Mouse (Mus musculus): ENCODE results near the gene Dcaf5.

Dcaf5 gene

DNA sequence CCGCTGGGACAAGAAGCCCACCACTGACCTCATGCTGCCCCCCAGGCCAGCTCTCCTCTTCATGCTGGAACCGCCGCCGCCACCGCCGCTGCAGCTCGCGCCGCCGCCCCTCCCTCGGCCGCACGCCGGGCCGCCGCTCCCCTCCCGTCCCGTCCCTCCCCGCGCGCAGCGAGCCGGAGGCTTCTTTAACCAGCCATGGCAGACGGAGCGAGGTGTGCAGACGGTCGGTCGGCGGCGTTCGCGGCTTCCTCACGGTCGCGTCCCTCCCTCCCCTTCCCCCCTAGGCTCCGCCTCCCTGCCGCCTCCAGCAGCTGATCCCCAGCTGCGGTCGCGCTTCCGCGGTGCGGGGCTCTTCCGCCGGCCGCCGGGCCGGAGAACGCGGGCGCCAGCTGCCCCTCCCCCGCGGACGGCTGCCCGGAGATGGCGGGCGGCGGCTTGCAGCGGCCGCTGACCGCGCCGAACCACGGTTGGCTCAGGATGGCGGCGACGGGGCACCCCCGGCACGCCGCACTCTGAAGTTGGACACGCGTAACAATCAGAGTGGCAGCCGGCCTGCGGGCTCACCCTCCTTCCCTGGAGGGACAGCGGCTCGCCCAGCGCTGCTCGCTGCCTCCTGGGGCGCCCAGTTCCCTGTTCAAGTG, at the start of gene Dcaf5:
Dcaf5 (minus strand) TSS at position 266 of the 641 bp plus-strand sequence.
- peak; percentile 82 to 88 for DNase-seq

DNA sequence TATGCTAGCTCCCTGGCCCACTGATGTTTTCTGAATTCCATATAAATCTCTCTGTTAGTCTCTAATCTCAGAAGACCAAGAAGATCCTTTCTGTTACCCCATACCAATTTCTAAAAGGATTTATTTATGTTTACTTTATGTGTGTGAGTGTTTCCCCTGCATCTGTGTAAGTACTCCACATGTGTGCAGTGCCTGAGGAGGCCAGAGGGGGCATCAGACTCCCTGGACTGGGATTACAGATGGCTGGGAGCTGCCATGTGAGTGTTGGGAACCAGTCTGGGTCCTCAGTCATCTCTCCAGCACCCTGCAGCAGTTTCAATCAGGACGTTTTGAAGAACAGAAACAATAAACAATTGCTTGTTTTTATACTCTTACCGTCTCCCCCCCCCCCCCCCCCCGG, 47.0 kb upstream of the Dcaf5 start:
- DNase-seq, result no peak

DNA sequence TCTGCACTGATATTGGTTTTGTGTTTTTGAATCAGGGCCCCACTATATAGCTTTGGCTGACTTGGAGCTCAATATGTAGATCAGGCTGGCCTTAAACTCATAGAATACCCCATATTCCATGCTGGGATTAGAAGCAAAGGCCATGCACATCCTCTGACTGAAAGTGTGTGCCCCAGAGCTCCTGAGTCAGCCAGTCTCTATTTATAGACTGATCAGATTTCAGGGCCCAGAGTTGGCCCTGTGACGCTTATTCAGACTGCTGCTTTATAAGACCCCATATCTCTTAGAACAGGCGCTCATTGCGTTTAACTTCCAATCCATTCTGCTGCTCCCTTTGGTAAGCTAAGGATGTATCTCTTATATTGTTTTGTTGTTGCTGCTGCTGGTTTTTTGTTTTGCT, 43.6 kb upstream of the Dcaf5 start:
- no peak for DNase-seq

DNA sequence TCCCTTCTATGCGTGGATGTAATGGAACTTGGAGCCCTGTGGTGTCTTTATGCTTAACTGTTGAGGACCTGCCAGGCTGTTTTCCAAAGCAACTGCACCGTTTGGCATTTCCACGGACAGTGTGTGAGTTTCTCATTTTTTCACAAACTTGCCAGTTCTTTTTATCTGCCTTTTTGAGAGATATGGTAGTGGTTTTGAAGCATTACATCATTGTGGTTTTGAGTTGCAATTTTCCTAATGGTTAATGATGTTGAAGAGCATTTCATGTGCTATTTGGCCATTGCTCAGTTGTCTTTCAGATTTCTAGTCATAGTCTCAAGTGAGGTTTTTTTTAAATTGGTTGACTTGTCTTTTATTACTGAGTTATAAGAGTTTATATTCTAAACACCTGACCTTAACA, 37.3 kb upstream of the Dcaf5 start:
- no peak for DNase-seq

DNA sequence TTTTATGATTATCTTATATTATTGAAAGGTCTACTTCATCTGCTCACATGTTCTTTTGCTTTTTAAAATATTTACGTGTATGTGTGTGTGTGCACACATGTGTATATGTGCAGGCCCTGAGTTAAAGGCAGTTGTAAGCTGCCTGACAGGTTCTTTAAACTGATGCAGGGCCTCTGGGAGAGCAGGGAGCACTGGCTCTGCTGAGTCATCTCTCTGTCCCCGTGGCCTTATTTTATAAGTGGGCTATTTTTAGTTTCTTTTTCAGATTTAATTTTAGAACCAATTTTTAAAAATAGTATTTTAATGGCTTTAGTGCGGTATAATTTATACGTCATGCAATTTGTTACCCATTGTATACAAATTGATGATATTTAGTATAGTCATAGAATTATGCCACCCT, 35.5 kb upstream of the Dcaf5 start:
- no peak for DNase-seq

DNA sequence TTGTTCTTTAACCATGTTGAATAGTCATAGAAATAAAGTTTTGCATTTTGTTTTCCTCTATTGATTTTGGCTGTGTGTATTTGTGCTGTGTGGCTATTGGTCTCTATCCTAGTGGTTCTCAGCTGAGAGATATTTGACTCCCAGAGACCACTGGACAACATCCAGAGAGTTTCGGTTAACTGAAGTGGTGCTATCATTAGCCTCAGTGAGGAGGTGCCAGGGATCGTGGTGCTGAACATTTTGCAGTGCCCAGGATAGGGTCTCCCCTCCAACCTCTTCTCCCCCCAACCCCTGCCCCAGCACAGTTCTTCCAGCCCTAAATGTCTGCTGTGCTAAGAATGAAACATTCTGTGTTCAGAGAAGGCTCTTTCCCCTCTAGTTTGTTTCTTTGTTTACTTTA, 33.8 kb upstream of the Dcaf5 start:
- DNase-seq, result no peak

DNA sequence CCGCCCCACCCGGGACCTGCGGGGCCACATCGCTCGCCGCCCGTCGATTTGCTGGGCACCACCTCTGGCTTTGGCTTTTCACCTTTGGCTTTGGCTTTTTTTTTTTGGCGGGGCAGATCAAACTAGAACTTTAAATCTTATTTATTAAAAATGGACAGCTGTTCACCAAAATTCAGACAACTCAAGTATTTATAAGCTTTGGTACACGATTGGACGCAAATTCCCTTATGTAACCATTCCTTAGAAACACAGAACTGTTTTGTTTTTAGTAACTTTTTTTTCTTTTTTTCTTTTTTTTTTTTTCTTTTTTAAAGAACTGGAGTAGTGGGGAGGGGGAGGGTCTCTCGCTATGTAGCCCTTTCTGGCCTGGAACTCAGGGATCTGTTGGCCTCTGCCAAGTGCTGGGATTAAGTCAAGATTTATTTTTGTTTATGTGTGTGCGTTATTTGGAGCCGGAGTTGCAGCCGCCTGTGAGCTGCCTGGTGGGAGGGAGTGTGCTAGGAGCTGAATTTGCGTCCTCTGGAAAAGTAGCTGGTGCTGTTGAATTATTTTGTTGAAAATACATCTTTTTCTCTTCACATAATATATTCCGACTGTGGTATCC, 27.4 kb upstream of the Dcaf5 start:
- peak; percentile 8 to 26 for DNase-seq

DNA sequence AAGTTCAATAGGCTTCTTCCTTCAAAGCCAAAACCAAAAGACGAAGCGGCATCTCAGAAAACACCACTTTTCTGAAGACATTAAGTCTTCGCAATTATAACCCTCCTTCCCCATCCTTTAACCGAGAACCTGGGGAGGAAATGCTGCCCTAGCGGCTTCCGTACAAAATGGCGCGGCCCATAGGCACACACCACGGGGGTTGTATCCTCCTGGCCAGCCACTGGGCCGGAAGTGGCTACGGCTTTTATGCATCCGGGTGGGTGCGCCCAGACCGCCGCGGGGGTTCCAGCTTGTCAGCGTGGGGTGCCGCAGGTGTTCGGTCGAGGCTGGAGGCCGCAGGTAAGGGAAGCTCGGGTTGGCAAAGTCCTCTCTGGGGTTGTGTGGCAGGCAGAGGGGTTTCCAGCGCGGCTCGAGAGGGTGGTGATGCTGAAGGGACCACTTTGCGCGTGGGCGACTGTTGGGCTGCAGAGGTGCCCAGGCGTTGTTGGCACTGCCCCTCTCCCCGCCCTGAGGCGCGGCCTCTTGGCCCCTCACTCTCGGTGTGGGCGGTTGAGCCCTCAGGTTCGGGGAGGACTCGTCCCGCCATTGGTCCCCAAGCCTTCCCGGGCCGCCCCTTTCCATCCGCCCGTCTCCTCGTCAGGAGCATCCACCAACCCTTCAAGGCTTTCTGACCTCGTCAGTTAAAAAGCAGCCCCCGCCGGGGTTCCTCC, 26.7 kb upstream of the Dcaf5 start, which contains the start of gene Exd2:
Exd2 (plus strand) TSS at position 154 of the 710 bp plus-strand sequence.
- DNase-seq, result peak; percentile 94 to 95

DNA sequence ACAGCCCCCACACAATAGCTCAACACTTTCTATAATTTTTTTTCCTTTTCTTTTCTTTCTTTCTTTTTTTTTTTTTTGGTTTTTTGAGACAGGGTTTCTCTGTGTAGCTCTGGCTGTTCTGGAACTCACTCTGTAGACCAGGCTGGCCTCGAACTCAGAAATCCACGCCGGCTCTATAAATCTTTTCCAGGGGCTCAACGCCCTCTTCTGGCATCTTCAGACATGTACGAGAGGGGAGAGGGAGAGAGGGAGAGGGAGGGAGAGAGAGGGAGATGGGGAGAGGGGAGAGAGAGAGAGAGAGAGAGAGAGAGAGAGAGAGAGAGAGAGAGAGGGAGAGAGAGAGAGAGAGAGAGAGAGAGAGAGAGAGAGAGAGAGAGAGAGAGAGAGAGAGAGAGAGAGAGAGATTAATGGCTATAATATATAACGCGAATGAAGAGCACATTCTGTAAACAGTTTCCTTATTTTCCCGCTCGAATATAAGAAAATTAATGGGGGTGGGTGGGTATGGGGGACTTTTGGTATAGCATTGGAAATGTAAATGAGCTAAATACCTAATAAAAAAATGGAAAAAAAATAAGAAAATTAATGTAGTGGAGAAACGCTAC, 26.0 kb upstream of the Dcaf5 start:
- peak; percentile 23 to 32 for DNase-seq

DNA sequence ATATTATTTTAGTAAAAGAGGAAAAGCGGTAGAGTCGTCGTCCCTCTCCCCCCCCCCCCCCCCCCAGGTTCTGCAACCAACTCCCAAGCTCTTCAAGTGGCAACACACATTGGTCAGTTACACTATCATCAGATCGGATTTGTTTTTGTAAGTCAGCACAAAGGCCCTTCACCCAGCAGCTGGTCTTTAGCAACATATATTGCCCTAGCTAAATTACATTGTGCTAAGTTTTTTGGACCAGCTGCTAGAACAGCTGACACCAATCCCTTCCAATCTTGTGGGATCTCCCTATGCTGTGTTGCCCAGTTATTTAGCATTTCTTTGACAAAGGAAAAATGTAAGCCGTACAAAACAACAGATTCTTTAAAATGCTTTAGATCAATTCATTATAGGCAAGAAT, 21.6 kb upstream of the Dcaf5 start:
- DNase-seq, result no peak

DNA sequence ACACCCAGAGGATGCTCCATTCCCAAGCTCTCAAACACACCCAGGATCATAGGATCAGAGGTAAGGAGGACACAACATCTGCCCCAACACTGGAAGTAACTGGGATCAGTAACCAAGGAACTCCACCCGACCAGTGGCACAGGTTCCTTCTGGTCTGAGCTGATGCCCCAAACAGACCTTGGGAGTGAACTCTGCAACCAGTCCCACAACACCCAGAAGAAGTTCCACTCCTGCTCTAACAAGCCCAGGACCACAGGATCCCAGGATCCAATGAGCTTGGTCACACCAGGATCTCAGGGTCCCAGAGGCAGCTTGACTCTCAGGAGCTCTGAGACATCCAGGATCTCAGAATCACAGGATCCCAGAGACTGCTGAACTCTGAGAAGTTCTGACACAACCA, 17.1 kb upstream of the Dcaf5 start:
- no peak for DNase-seq

DNA sequence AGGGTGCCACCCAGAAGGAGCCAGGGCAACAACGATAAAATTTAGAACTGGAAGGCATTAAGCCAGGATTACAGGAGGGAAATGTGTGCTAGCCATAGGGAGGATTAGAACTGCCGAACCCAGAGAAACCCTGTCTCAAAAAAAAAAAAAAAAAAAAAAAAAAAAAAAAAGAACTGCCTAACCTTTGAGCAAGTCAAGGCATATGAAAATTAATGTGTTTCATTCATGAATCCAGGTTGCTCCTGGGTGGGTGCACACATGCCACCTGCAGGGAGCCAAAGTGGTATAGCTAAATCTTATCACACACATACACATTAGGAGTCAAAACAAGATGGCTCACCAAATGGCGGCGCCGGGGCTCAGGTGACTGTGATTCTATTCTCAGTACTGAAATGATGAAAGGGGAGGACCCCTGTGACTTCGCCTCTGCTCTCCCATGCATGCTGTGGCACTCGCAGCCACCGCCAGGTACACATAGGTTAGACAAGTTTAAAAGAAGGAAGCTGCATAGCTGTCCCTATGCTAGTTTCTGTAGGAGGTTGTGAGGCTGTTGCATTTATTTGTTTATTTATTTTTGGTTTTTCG, 8.2 kb upstream of the Dcaf5 start:
- no peak for DNase-seq

DNA sequence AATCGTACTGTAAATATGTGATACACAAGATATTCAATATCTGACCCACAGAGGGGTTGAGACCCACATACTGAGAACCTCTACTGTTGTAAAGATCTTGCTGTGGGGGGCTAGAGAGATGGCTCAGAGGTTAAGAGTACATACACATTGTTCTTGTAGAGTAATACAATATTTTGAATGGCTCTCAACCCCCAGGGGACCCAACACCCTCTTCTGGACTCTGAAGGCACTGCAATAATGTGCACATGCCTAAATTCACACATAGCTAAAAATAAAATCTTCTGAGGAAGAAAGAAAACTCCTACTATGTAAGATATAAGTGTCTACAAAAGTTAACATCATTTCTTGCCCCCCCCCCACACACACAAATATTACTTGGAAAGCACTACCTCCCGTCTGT, 4.6 kb upstream of the Dcaf5 start:
- DNase-seq, result peak; percentile 27 to 28

DNA sequence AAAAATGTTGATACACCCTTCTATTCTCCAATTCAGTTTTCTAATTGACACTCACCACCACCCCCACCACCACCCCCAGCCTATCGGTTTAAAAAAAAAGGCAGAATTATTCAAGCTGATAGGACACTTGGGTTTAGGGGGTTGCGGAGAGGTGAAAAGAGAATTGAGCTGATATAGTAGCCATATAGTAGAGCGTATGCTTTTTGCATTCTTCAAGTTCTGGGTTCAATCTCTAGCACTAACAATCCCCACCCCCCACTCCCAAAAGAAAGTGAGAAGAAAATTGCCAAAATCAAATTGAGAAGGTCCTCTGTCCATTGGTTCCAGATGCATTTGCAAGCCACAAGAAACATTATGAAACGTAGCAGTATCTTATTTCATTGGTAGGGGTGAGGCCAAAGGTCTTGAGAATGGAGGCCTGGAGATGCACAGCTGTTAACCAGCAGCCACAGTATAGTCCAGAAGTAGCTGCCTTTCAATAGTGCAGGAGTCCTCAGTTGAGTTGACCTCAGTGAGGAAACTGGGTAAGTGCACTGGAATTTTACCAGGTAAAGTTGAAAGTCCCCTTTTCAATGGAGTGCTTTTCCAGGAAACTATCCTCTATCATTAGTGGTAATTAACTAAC, 762 bp upstream of the Dcaf5 start:
- DNase-seq, result no peak

DNA sequence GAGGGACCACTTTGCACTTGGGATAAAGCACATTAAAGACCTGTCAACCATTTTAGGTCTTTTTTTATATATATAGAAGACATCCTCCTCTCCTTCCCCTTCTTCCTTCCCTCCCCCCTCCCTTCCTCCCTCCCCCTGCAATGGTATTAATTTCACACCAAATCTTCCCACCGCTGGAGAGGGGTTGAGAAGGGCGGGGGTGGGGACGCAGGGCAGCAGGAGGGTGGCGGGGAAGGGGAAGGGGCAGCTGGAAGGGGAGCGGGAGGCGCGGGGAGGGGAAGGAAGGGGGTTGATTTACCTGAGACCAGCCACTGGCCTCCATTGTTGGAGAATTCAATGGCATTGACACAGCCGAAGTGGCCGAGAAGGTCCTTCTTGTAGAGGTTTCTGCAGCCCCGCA, 514 bp downstream of the Dcaf5 start:
- no peak for DNase-seq

DNA sequence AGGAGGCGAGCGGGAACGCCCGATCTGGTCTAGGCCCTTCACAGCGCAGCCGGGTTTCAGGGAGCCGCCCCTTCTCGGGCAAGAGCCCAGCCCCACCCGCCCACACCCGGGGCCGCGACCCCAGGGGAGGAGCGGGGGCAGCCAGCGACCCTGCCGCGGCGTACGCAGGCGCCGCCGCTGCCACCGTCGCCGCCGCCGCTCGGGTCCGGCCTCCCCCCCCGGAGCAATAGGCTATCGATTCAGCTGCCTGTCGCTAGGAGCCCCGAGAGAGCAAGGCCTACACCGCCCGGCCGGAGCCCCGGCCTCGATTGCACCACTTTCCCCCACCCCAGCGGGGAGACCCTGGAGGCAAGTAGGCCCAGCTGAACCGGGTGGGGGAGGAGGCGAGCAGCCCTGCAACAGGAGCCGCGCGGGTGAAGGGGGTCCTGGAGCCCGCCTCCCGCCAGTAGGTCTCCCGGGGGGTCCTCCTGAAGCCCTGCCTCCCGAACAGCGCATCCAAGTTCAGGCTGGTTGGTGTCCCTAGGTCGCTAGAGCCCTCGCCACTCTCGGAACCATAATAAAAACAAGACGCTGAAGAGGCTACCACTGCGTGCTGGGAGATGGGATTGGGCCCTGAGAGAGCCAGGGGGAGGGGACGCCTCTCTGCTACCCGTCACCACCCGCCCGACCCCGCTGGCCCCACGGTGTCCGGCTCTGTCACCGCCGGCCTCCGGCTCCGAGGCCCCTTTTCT, 1.3 kb downstream of the Dcaf5 start:
- DNase-seq, result peak; percentile 78 to 86

DNA sequence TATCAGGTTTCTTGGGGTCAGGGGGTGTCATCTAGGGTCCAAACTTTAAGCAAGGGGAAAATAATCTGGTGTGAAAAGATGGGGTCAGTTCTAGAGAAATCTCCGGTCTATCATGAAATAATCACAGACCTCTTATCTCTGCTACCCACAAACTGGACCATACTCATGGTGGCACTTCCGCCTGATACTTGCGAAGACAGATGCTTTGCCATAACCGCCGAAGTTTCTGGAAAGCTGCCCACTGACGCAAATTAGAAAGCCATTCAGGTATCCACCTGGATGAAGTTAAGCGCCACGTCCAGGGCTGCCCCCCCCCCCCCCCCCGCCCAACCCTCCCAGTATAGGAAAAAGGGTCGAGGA, 1.8 kb downstream of the Dcaf5 start:
- no peak for DNase-seq

DNA sequence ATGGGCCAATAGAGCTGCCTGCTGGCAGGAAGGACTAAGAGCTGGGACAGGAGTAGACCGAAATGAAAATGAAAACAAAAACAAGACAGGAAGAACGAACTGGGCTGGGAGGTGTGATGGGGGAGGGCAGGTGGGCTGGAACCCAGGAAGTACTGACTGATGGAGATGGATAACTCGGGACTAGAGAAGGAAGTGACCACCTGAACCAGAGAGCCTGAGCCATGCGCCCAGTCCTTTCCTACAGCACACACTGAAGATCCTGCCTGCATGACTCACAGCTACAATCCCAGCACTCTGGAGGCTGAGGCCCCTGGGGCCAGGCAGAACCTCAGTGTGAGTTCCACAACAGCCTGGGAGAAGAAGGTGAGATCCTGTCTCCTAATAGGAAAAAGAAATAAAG, 3.1 kb downstream of the Dcaf5 start:
- DNase-seq, result peak in 1 of 2 experiments; percentile 7

DNA sequence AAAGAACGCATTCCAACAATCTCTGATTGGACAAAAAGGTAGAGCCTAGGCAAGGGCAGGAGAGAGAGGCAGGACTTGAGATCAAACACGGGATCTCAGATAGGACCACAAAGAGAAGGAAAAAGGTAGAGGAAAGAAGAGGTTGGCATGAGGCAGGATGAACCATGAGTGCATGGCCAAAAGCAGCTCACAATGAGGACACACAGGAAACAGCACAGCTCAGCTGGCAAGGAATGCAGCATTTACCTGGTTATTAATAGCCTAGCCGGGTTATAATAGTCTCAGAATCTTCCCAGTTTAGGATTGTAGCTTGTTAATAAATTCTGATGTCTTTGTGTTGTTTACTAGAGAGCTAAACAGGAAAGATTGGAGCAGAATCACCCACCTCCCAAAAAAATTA, 8.7 kb downstream of the Dcaf5 start:
- no peak for DNase-seq

DNA sequence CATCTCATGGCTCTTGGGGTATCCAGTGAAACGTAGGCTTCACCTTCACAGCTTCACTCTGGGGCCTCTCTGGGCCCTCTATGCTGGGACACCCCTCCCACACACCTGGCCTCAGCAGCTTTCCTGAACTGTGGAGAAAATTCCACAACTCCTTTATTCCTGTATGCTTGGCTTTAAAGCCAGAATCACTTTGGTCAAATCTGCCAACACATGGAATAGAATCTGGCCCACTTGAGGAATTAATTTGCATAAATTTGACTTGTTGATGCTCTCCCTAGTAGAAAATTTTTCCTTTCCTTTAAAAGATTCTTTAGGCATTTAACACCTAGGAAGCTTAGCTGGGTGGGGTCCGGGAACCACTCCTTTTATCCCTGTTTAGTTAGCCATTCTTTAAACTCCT, 21.3 kb downstream of the Dcaf5 start:
- DNase-seq, result no peak

DNA sequence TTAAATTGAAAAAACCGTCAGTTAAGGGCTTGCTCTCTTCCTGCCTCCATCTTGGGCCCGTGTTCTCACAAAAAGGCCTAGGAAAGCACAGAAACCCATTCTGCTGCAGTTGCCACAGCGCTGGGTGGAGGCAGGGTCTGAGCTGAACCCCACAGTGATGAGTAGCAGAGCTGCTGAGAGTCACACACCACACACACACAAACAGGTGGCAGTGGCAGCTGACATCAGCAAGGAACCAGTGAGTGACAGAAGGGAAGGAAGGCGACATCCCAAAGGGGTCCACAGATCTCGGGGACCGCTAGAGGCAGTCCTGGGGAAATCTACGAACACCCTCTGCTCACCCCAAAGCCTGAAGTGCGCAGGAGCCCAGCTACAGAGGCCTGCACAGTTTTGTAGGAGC, 25.5 kb downstream of the Dcaf5 start:
- no peak for DNase-seq

DNA sequence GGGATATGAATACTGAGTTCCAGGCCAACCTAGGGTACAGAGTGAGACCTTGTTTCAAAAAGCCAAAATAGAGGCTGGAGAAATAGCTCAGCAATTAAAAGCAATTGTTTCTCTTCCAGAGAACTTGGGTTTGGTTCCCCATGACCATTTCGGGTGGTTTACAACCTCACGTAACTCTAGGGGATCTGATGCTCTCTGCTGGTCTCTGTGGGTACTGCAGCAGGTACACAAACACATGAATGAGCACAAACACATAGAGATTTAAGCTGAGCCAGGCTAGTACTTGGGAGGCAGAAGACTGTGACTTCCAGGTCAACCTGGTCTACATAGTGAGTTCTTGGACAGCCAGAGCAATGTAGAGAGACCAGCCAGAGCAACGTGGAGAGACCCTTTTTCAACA, 28.6 kb downstream of the Dcaf5 start:
- DNase-seq, result peak; percentile 70 to 73
